Mouse (Mus musculus) cerebellum, postnatal 4 days (tissue): Measurements from ENCODE around the gene Msrb3.

Experiments
- DNase-seq, 2 experiments: peaks; one replicate each; pipeline ENCODE4 v3.0.0; 2022; ENCODE audit warnings: low spot score in 2 of 2, mixed read lengths in 1 of 2

Gene Msrb3

DNA sequence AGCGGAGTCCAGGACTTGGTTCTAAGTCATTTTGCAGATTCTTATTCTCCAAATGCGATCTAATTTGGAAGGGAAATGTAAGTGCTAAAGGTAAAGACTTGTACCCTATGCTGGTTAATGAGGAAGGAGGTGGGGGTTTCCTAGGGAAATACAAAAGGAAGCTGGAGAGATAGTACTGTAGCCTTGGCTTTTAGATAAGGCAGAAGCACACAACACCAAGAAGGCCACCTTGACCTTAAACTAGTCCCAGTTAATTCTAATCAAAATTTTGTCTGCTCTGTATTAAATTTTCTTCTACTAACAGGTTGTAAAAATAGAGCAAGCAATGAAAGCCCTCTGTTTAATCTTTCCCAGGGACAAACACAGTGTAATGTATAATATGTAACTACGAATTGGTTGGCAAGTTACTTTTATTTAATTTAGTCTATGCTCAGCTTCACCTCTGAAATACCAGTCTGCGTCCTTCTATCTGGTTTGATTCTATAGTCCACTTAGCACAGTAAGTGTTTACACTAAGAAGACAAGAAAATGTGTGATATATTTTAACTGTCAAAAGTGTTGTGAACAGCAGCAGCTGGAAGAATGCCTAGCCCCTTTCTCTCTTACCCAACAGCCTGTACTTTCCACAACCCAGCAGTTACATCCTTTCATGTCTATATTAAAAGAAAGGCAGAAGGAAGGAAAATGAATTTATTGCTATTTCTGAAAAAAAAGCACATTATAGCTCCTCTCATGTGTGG, 87.9 kb downstream of the Msrb3 start:
- DNase-seq = no peak

DNA sequence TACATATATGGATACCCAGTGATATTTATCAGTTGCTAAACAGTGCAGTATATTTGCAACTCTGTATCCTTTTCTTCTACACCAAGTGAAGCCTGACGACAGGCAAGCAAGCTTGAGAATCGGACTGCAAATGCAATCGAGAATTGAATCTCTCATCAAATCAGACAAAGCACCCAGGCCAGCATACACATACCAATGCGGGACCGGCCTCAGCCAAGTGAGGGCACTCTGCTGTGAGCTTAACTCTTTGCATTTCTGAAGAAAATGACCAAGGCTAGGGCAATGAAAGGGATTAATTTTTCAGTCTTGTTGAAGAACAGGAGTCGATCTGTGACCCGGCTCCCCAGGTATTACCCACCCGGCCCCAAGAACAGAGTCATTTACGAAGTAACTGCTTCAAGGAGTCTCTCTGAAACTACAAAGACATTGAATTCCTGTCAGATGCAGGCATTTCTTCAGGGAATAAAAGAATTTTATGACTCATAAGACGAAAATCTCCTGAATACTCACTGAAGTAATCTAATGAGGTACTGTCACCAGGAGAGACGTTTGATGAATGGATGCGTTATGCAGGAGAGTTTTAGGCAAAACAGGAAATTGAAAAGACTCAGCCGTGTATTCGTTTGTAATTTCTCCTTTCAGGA, 88.7 kb downstream of the Msrb3 start:
- no peak for DNase-seq

DNA sequence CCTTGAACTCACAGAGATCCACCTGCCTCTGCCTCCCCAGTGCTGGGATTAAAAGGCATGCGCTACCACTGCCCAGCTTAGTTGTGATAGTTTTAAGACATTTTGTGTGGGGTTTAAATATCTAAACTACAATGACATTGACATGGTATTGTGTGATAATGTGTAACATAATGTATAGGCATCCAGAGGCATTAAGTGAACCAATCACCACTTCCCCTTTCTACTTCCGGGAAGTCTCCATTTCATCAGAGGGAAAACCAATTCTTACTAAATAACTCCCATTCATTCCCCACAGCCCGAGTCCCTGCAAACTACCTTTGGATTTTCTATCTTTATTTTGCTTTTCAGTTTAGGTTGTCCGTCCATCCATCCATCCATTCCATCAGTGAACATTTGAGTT, 90.7 kb downstream of the Msrb3 start:
- no peak for DNase-seq

DNA sequence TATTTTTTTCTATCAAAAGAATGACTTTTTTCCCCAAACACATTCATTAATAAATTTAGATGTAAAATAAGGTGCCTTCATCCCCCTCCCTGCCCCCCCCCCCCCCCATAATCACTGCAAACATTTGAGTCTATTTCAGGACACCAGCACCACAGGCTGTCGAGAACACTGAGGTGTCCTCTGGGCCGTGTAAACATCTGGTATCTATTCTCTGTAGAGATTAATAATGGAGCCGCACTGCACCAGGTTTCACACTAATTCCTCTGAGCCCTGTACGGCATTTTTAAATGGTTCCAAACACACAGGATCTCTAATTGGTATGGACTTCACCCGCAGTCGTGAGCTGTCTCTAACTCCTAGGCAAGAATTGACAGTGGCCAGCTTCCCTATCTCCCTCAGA, 97.8 kb downstream of the Msrb3 start:
- DNase-seq = no peak

DNA sequence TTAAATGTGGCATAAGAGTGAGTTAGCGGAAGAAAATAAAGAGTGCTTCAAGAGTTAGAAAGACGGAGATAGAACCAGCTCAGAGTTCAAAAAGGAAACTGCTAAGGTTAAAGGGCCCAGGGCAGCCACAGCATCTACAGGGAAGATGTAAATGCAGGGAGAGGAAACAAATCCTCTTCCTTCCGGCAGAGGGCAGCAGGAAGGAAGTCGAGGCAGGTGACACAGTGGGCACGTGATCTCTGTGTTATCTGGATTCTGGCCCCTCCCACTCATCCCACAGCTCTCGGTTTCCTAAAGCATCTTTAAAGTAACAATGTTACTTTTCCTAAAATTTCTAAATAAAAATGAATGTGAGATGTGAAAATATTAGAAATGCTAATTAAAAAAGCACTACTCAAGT, 99.4 kb downstream of the Msrb3 start:
- DNase-seq = no peak

DNA sequence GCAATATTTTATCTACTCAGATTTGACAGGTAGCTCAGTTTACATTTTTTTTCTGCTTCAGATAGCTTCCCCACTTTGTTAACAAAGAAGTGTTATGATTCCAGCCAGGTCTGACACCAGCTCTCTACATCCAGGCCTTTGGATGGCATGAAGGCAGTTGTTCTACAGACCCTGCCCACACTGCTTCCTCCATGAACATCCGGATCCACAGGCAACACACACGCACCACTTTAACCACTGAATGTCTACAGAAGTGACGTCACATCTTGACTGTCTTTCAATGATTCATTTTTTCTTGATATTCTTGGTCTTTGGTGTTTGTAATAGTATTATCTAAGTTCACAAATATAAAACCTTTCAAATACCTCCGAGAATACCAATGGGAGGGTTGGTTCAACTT, 102.2 kb downstream of the Msrb3 start:
- DNase-seq = no peak

DNA sequence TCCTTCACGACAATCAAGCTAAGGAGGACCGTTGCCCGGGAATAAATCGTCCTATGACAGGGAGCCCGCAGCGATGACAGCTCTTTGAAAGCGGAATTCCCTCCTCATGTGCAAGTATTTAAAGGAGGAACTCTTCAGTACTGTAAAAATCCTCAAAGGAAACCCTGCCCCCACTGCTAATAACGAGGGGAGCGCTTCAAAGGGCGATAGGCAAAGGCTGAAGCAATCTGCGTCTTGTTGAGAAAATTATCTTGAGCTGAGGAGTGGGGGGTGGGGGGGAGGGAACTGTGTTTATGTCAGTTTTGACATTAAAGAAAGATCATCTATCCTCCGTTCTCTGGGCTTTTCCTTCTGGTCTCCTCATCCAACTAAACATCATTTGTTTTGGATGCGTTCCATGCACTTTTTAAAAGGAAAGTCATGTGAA, 104.5 kb downstream of the Msrb3 start:
- no peak for DNase-seq

DNA sequence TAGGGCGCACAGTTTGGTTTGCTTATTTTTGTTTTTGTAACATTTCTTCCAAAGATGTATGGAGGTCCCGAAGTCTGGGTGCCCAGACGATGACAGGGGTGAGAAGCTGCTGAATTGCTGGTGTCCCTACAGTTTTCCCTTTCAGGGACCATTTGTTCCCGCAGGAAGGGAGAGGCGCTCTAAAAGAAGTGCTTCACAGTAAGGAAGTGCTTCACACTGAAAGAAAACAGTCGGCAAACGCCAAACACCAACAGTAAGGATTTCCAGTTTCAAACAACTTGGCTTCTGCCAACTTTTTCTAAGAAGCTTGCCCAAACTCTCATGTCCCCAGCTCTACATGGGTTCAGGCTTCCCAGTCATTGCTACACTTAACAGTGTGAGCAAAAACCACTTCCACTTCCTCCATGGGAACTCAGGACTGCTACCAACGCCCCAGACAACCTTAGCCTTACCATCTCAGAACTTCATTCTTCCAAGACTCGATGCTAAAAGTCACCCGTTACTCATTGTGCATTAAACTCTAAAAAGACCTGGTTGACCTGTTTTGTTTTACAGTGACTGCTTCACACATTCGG, 106.6 kb downstream of the Msrb3 start:
- DNase-seq = no peak

DNA sequence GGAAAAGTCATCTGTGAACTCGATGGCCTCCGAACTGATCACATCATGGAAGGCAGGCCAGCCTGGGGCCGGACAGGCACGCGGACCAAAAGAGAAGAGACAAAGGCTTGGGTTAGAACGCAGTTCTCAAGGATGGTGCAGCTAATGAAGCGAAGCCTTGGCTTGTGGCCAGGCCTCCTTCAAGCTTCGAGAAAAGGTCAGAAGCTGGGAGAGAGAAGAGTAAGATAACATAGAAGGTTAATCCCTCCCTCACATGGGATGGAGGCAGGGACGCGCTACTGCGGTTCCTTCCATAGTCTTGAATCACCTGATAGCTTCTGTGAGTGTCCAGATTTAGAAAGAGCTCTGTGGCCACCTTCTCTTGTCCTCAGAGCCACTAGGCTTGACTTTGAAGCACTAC, 107.5 kb downstream of the Msrb3 start:
- no peak for DNase-seq

DNA sequence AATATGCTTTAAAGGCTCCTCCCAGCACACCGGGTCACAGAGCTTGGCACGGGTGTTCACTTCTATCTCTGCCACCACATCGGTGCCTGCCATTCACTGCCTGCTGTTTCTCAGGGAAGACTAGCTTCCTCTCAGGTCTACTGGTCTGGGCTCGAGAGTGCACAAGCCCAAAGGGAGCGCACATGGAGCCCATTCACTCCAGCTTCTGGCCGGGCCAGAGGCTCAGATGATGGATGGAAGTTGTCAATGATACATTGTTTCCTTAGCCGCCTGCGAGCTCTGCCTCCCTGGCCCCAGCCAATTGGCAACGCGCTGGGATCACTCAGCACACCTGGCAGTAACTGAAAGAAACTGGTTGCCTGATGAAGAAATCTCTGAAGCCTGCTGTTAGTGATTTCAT, 111.7 kb downstream of the Msrb3 start:
- no peak for DNase-seq

DNA sequence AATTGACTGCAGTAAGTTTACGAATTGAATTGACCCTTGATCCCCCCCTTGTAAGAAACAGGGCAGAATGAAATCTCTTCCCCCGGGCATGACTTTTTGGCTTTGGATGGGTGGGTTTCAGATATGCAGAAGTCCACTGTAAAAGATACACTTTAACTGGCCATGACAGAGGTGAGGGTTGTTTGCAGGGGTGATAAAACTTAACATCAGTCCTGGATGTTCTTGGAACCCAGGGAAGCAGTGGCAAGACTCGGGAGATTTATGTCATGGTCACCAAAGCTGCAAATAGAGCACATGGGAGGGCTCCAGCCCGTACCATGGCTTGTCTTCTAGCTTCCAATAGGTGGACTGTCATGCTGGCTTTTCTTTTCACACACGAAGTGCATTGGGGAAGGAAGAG, 114.4 kb downstream of the Msrb3 start:
- DNase-seq = no peak

DNA sequence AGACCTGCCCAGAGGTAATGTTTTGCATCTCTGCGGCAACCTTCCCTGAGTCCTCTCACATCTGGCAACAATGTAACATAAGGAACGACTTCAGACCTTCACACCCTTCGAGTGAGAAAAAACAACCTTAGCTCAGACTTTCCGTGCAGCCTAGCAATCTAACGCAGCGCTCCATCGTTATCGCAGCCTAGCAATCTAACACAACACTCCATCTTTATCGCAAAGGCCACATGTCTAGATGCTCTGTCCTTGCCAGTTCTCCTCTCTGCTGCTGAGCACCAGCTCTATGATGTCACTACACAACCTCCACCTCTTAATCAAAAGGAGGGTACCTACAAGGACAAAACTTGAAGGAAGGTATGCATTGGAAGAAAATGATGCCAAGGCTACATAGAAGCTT, 115.5 kb downstream of the Msrb3 start:
- no peak for DNase-seq

DNA sequence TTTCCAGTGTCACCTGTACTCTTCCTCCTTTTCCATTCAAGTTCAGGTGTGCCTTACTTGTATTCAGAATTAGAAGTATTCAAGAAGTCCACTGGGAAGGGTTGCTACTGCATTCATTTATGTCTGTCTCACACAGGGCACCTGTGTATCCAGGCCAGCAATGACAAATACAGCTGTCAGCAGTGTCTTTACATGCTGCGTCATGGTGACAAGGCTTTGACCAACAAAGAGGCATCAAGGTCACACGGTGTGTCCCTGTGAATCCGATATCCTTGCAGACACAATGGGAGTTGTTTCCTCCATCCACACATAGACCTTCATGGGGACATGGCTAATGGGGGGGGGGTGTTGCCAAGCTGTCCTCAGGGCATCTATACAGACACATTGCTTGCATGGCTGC, 121.4 kb downstream of the Msrb3 start:
- DNase-seq = no peak

DNA sequence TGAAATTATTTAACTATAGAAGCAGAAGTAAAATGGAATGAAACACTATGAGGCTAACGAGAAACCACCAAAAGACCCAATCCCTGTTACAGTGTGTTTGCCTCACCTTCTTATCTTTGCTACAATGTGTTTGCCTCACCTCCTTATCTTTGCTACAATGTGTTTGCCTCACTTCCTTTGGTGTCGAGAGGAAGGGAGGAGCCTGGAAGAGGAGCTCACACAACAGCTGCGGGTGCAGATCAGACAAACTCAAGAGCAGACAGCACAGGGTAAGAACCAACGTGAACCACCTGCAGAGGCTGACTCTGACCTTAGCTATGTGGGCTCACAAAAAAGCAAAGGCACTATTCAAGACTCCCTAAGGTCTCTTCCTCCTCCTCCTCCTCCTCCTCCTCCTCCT, 123.5 kb downstream of the Msrb3 start:
- no peak for DNase-seq

DNA sequence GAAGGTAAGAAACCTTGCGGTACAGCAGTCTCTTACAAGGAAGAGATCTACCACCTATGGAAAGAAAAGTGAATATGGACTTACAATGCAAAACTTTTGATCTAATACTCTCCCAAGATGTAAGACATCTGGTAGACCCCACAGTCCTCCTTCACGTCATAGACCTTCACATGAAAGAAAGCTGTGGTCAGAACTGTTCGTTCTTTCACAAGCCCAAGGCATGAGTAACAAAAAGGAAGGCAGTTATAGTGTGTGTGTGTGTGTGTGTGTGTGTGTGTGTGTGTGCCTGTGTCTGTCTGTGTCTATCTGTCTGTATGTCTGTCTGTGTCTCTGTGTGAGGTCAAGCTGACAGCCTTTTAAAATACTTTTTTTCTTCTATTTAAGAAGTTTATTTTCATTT, 131.5 kb downstream of the Msrb3 start:
- DNase-seq = no peak

DNA sequence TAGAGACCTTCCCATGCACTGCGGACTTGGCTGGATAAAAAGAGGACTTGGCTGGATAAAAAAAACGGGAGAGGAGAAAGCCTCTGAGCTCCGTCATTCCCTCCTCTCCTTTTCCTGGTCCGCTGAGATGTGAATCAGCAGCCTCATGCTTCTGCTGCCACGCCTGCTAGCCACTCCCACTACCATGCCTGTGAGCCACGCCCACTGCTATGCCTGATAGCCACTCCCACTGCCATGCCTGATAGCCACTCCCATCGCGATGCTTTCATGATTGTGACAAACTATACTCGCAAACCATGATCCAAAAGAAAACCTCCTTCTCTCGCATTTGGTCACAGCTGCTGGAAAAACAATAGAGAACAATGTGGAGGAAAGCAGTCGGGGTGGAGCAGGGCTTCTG, 133.5 kb downstream of the Msrb3 start:
- DNase-seq = no peak

DNA sequence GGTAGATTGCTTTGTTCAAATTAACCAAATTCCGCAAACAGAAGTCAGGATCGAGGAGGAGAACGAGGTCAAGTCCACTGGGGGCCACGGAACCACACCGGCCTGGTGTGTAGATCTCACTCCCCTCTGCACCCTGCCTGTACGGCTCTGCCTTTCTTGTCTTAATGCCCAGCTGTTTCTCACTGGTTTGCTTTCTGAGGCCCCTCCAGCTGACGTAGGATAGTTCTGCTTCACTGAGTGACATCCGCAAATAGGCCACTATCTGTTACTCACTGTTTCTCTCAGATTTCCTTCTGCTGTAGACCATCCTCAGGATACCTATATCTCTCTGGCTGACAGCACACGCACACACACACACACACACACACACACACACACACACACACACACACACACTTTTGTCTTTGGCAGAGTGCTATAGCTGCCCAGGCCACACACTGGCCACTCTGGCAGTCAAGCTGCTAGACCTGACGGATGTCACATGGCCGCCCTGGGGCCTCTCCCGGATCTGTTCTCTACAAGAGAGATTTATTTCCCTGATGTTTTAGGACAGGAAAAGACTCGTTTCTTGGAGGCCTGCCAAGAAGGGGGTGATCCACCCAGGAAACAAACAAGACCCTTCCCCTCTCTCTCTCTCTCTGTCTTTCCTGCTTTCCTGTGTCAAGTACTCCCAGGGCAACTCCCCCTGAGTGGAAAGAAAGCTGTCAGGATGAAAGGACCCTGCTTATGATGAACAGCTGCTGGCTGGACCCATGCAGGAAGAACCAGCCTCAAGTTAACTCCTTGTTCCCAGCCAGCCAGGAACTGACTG, 135.0 kb downstream of the Msrb3 start:
- peak in 1 of 2 experiments; percentile 21 for DNase-seq

DNA sequence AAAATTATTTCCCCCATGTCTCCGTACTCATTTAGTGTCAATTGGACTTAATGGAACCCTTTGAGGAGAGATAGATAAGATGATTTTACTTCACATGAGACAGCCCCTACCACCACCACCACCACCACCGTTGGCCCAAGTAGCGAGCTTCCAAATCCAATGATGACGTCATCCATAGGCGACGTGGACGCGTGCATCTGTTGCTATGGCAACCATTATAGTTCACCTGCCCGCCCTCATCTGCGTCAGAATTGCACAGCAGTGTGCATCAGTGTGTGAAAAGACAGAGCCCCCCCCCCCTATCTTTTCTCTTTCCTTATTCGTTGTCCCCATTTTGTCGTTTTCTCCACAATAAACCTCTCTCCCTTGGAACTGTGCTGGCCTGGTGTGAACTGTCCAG, 135.9 kb downstream of the Msrb3 start:
- DNase-seq = no peak

DNA sequence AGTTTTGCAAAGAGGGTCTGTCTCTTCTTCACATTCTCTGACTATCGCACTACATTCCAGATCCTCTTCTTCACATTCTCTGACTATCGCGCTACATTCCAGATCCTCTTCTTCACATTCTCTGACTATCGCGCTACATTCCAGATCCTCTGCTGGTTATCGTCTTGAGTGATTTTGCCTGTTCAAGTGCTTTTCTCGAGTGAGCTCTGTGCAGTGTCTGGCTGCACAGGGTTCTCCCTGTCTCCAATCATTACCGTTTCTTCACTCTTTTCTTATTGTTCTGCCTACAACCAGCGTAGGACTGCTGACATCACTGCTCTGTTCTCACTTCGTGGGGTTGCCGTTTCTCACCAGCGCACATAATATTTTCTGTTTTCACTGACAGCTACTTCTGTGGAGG, 138.2 kb downstream of the Msrb3 start:
- DNase-seq = no peak

DNA sequence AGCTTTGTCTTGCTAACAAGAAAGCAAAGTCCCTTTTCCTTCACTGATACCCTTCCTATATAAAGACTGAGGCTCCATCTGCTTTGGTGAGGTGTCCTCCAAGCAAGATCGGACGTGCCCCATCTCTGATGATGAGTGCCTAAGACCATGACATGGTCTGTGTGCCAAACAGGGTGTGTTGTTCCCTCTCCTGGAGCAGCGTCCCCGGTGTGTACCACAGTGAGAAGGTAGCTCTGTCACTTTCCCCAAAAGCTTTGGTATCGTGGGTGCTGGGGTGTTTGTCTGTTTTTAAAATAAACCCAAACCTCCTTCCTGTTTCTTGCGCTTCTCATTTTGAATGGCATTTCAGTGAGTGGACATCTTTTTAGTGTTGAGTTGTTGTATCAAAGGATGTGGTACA, 139.0 kb downstream of the Msrb3 start:
- no peak for DNase-seq

DNA sequence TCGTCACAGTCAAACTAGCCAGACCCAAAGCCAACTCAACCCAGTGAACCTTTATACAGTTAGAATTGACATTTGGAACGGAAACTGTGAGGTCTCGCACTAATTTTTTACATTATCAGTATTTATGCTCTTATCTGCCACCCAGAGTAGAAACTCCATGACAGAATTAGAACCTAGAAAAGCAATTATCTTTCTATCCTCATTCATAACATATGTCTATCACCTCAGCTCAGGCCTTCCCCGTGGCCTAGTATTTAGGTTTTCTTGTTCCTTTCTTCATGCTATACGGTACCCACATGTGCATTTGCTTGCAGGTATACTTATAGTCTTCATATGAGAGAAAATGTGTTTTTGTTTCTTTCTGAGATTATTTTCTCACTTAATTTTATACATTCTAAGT, 146.4 kb downstream of the Msrb3 start:
- no peak for DNase-seq

DNA sequence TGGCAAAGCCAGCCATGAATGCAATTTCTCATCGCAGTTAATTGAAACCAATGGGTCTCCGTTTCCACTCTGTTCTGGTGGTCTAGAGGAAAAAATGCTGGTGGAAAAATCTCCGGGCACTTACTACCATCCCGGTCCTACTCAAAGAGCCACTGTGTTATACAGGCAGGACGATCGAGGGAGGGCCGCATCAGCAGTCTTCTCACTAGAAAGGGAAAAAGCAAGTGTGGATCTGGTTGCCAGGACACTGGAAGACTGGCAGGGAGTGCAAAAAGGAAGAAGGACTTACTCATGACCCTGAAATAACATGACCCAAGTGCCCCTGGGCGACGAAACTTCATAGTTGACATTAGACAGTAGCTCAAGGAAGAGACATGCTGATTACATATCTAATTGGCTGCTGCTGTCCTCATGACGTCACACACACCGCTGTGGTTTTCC, 147.1 kb downstream of the Msrb3 start:
- no peak for DNase-seq
